Mouse (Mus musculus): ENCODE results near the gene Rpl19. TPM values are rescaled to one million over a fixed set of nuclear protein-coding genes. Genes with fewer than 3 reads are reported as not detected.

Rpl19 gene
- total RNA-seq, 2 experiments from 2014 or later: 2,000 to 4,300 TPM

- no peak for ATAC-seq (replicated peaks; ENCODE audit: low FRiP score, low TSS enrichment, poor library complexity, severe bottlenecking)
Observed at GRCm38 (mm10) chr11:98020710-98021109, 5.8 kb upstream of the Rpl19 start.

- ATAC-seq (replicated peaks; ENCODE audit: low FRiP score, low TSS enrichment, poor library complexity, severe bottlenecking): no peak
Observed at GRCm38 (mm10) chr11:98021118-98021517, 5.4 kb upstream of the Rpl19 start.

GRCm38 (mm10) chr11:98021565-98022252 lies 4.8 kb upstream of the Rpl19 start:
- no peak for ATAC-seq (replicated peaks; ENCODE audit: low FRiP score, low TSS enrichment, poor library complexity, severe bottlenecking)

GRCm38 (mm10) chr11:98022253-98022554 lies 4.3 kb upstream of the Rpl19 start:
- peak; percentile 18; the same call in 1 of the 2 replicates for ATAC-seq (replicated peaks; ENCODE audit: low FRiP score, low TSS enrichment, poor library complexity, severe bottlenecking)

DNA sequence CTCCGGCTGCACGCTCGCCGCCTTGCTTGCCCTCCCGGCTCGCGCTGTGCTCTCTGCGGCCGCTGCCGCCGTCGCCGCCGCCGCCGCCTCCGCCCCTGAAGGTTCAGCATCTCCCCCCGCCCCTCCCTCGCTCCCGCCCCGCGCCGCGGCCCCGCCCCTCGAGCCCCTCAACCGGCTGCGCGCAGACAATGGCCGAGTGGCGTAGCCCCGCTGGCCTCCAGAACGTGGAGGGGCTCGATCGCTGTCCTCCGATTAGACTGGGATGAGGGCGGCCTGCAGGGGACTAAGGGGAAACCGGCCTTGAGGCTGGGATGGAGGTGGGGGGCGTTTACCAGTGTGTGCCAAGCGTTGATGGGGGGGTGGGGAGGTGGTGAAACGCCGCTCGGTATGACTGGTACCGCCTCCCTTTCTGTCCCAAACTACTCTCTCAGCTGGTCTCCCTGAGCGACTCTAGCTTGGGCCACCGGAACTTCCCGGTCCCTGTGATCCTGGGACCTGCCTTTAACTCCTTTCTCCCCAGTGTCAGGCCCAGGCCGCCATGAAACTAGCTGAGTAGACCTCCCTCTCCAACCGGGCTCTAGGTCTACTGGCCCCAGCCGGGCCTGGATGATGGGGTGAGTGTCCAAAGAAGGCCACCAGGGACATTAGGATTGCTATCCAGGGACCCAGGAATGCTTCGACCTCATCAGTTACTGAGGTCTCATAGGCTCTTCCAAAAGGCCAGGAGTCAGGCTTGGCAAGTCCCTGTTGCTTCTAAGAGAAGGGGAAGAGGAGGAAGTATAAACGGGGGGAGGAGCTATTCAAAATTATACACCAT lies 3.7 kb upstream of the Rpl19 start, which contains the start of gene Cacnb1:
Gene Cacnb1, minus strand, starts transcription at position 480 of the 817 bp plus-strand sequence.
- ATAC-seq (replicated peaks; ENCODE audit: low FRiP score, low TSS enrichment, poor library complexity, severe bottlenecking): no peak

DNA sequence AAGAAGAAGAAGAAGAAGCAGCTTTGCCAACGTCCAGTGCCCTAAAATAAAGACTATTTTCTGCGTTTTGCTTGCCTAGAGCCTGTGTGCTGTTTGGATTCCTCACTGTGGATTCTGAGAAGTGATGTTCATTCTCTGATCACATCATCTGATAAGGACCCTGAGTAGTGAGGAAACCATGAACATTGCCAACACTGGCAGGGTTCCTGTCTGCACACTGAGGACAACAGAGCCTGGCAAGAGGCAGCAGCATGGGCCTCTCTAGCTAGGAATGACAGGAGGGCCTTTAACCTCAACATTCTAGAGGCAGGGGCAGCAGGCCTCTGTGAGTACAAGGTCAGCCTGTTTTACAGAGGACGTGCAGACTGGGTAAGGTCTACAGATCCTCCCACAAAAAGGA lies 2.0 kb upstream of the Rpl19 start:
- ATAC-seq (replicated peaks; ENCODE audit: low FRiP score, low TSS enrichment, poor library complexity, severe bottlenecking): no peak

- ATAC-seq (replicated peaks; ENCODE audit: low FRiP score, low TSS enrichment, poor library complexity, severe bottlenecking): no peak; the same call in 1 of the 2 replicates
Observed at GRCm38 (mm10) chr11:98026248-98026569, 301 bp upstream of the Rpl19 start.

DNA sequence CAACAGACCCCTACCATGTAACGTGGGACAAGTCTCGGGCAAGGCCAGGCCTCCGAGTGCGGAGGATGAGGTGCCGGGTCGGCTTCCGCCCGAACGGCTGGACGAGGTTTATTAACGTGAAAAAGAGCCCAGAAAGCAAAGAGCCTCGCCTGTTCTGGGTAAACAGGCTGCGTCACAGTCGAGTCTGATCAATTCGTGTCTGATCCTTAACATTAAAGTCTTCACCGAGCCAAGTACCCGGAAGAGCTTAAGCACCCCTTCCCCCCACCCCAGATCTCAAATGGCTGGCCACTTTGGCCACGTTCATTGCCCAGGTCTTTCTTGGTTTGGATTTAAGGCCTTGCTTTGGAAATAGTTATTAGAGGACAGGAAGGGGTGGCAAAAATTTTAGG lies 783 bp downstream of the Rpl19 start:
- no peak for ATAC-seq (replicated peaks; ENCODE audit: low FRiP score, low TSS enrichment, poor library complexity, severe bottlenecking)

GRCm38 (mm10) chr11:98027785-98028184 lies 1.3 kb downstream of the Rpl19 start:
- no peak for ATAC-seq (replicated peaks; ENCODE audit: low FRiP score, low TSS enrichment, poor library complexity, severe bottlenecking)

- 0 out of 2 replicates have a peak, but pooled peaks have one; percentile 4 for ATAC-seq (replicated peaks; ENCODE audit: low FRiP score, low TSS enrichment, poor library complexity, severe bottlenecking)
Observed at GRCm38 (mm10) chr11:98030701-98031442, 4.4 kb downstream of the Rpl19 start.

DNA sequence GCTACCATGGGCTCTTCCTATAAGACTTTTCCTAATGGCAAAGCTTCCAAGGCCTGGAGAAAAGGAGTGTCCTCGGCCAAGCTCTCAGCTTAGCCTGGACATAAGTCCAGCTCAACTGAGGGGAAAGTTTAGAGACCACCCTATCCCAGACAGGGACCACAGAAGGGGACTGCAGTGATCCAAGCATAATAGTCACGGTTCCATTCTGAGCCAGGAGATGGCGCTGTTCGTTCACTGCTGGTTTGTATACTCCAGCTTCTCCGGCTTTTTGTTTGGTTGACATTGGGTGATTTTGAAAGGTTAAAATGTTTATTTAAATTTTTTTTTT lies 4.9 kb downstream of the Rpl19 start:
- ATAC-seq (replicated peaks; ENCODE audit: low FRiP score, low TSS enrichment, poor library complexity, severe bottlenecking): peak; percentile 45; the same call in 1 of the 2 replicates

GRCm38 (mm10) chr11:98034061-98034460 lies 7.6 kb downstream of the Rpl19 start:
- ATAC-seq (replicated peaks; ENCODE audit: low FRiP score, low TSS enrichment, poor library complexity, severe bottlenecking): no peak

DNA sequence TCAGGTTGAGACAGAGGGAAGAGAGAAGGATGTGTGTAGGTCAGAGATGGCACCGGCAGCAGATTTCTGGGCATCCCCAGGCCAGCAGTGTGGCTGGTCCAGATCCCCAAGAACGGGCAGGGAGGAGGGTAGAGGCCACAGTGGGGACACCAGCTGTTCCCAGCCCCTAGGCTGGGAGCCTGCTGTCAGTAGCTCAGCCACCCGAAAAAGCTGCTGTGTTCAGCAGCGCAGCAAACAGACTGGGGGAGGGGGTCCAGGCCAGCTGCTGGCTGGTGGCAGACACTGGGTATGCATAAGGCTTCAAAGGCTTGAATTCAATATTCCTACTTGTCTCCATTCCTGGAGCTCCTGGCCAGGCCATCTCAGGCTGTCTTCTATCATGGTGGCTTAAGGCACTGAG lies 8.3 kb downstream of the Rpl19 start:
- no peak for ATAC-seq (replicated peaks; ENCODE audit: low FRiP score, low TSS enrichment, poor library complexity, severe bottlenecking)

DNA sequence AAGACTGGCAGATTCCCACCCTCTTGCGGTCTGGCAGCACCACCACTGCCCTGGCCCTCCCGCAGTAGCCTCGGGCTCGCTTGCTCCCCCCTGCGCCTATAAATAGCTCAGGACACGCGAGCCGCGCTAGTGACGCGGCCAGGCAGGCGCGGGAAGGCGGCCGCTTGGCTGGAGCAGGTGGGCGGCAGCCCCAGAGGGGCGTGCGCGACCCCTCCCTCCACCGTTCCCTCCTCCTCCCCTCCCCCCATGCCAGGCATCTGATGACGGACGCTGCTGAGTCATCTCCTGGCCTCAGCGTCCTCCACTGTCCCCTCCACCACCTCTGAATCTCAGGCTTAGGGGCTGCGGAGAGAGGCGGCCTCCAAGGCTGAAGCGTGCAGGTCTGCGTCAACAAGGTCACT lies 9.5 kb downstream of the Rpl19 start:
- ATAC-seq (replicated peaks; ENCODE audit: low FRiP score, low TSS enrichment, poor library complexity, severe bottlenecking): no peak

- ATAC-seq (replicated peaks; ENCODE audit: low FRiP score, low TSS enrichment, poor library complexity, severe bottlenecking): no peak
Observed at GRCm38 (mm10) chr11:98037871-98038270, 11.4 kb downstream of the Rpl19 start.

DNA sequence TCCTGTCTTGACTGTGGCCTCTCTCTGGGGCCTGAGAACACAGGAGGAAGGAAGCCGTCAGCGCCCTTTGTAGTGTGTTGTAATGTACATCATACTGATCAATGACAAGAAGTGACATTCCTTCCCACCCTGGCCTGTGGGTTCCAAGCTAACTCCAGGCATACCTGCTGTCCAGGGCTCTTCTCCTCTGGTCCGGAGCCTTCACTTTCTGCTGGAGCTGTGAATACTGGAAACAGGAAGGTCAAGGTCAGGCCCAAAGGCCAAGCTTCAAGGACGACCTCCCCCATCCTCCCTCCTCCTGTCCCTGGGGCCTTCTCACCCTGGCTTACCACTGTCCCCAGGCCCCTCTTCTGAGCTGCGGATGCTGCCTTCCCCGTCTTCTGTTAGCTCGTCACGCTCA lies 14.5 kb downstream of the Rpl19 start:
- no peak for ATAC-seq (replicated peaks; ENCODE audit: low FRiP score, low TSS enrichment, poor library complexity, severe bottlenecking)

- ATAC-seq (replicated peaks; ENCODE audit: low FRiP score, low TSS enrichment, poor library complexity, severe bottlenecking): no peak
Observed at GRCm38 (mm10) chr11:98042741-98043140, 16.2 kb downstream of the Rpl19 start.

DNA sequence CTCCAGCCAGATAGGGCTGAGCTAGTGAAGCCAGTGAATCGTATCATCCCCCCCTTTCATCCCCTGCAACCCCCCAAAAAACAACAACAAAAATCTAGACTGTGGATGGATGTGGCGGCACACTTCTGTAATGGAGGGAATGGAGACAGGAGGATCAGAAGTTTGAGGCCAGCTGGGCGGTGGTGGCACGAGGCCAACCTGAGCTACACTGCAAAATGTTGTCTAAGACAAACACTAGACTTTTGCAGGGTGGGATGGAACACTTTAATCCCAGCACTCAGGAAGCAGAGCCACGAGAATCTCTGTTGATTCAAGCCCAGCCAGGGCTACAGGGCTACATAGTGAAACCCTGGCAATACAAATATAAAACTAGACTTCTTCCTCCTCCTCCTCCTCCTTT lies 17.6 kb downstream of the Rpl19 start:
- ATAC-seq (replicated peaks; ENCODE audit: low FRiP score, low TSS enrichment, poor library complexity, severe bottlenecking): no peak

- no peak for ATAC-seq (replicated peaks; ENCODE audit: low FRiP score, low TSS enrichment, poor library complexity, severe bottlenecking)
Observed at GRCm38 (mm10) chr11:98045596-98045995, 19.1 kb downstream of the Rpl19 start.

- ATAC-seq (replicated peaks; ENCODE audit: low FRiP score, low TSS enrichment, poor library complexity, severe bottlenecking): 0 out of 2 replicates have a peak, but pooled peaks have one; percentile 38
Observed at GRCm38 (mm10) chr11:98046466-98046865, 20.0 kb downstream of the Rpl19 start.

All from megakaryocyte-erythroid progenitor cell, adult 5-6 weeks (primary cell).